Mouse (Mus musculus) stomach, embryonic 15.5 days (tissue): Measurements from ENCODE around the gene Ube2e2. TPM values are rescaled to one million over a fixed set of nuclear protein-coding genes. Genes with fewer than 3 reads are reported as not detected.
"Not testable (repeated sequence)": the region's sequence is repeated elsewhere in the genome, so short reads cannot be mapped to it uniquely, and the experiment has no call there.

Experiments
- ATAC-seq: fragments of 200-750 bp; cut with Nextera tagmentation; 2 replicates; pipeline ENCODE4 v1.8.0; 2017; ENCODE audit warnings: low read depth, moderate number of reproducible peaks, moderate TSS enrichment; ENCODE audit not compliant: insufficient read depth, low FRiP score
- H3K27ac ChIP-seq: fragments of 300-500 bp; sonication (generic); 2 replicates; pipeline ENCODE4 v1.5.1; 2015; ENCODE audit warnings: mild to moderate bottlenecking, inconsistent platforms
- H3K27me3 ChIP-seq: fragments of 300-500 bp; sonication (generic); replicated peaks from 2 replicates; pipeline ENCODE4 v1.6.1; 2015; ENCODE audit warnings: inconsistent platforms
- H3K36me3 ChIP-seq: fragments of 300-500 bp; sonication (generic); 2 replicates; pipeline ENCODE4 v1.6.1; 2015; ENCODE audit warnings: inconsistent platforms
- H3K4me1 ChIP-seq: fragments of 300-500 bp; sonication (generic); 2 replicates; pipeline ENCODE4 v1.6.1; 2015; ENCODE audit warnings: inconsistent platforms
- H3K4me2 ChIP-seq: fragments of 300-500 bp; sonication (generic); 2 replicates; pipeline ENCODE4 v1.6.1; 2015; ENCODE audit warnings: mild to moderate bottlenecking, inconsistent platforms
- H3K4me3 ChIP-seq: fragments of 300-500 bp; sonication (generic); replicated peaks from 2 replicates; pipeline ENCODE4 v1.5.1; 2015; ENCODE audit warnings: inconsistent platforms
- H3K9ac ChIP-seq: fragments of 300-500 bp; sonication (generic); 2 replicates; pipeline ENCODE4 v1.6.1; 2015; ENCODE audit warnings: inconsistent platforms
- H3K9me3 ChIP-seq: fragments of 300-500 bp; sonication (generic); 2 replicates; pipeline ENCODE4 v1.6.1; 2016; ENCODE audit warnings: inconsistent platforms
- WGBS: fragments of 180-500 bp; shearing (Covaris S2); methylation state at CpG from one replicate; pipeline ENCODE4 v1.1.7; 2015; 5-methylcytosine and 5-hydroxymethylcytosine counted together
- polyA plus RNA-seq: library from polyadenylated mRNA; unstranded; fragments of >200 nt; fragmentation: Nextera tagmentation; extraction: Ambion mirVana; gene quantifications from 2 replicates; pipeline ENCODE4 v1.2.1, GENCODE M21; 2015

Ube2e2 gene
- polyA plus RNA-seq, 1 experiment from 2014 or later, result 66.4 TPM

DNA sequence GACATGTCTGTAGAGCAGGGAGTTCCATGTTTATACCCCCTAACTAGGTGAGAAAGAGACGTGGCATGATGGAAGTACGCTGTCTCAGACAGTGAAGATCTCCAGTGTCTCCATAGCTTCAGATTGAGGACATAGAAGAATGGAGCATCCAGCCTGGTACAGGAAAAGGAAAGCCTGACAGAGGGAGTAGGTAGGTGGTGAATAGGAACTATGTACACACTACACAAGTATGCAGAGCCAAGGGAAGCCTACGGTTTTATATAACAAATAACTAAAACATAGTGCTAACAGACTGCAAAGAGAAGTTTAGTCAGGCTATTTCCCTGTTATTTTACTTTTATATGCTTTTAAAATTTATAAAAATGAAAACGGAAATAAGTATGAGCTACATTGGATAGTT is 312.3 kb downstream of the Ube2e2 start:
- no peak for ATAC-seq
- no peak overlapping the region for H3K9ac ChIP-seq
- no peaks in the 10 kb centered on the region; the same call in 1 of the 2 replicates for H3K36me3 ChIP-seq
- no peaks in the 10 kb centered on the region for H3K9me3 ChIP-seq
- no peaks in the 10 kb centered on the region for H3K4me1 ChIP-seq
- H3K4me2 ChIP-seq, result no peak overlapping the region
- H3K27ac ChIP-seq, result no peak overlapping the region
- 87% methylated on average over 4 of the region's 4 CpGs for WGBS
- no peaks in the 10 kb centered on the region for H3K27me3 ChIP-seq
- no peak overlapping the region for H3K4me3 ChIP-seq

DNA sequence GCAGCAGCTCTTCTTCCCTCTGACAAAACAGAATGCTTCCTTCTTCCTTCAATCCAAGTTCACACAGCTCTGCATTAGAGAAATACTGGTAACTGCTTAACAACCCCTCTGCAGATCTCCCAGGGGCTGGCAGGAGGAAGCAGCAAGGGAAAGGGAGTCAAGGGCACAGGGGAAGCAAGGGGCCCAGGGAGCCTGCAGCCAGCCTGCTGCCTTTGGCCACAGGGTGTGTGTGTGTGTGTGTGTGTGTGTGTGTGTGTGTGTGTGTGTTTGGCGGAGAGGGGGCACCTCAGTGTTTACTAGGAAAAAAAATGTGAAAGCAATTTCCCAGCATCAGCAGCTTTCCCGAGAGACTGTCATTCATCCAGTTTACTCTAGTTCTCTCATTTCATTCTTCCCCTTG is 319.3 kb downstream of the Ube2e2 start:
- H3K4me2 ChIP-seq, result no peak overlapping the region
- H3K4me3 ChIP-seq, result no peak overlapping the region
- no peaks in the 10 kb centered on the region for H3K27me3 ChIP-seq
- H3K9ac ChIP-seq, result no peak overlapping the region
- H3K4me1 ChIP-seq, result no peaks in the 10 kb centered on the region
- H3K36me3 ChIP-seq, result no peaks in the 10 kb centered on the region
- no peak for ATAC-seq
- 43% methylated on average over 2 of the region's 2 CpGs for WGBS
- H3K27ac ChIP-seq, result no peak overlapping the region
- H3K9me3 ChIP-seq, result no peaks in the 10 kb centered on the region

DNA sequence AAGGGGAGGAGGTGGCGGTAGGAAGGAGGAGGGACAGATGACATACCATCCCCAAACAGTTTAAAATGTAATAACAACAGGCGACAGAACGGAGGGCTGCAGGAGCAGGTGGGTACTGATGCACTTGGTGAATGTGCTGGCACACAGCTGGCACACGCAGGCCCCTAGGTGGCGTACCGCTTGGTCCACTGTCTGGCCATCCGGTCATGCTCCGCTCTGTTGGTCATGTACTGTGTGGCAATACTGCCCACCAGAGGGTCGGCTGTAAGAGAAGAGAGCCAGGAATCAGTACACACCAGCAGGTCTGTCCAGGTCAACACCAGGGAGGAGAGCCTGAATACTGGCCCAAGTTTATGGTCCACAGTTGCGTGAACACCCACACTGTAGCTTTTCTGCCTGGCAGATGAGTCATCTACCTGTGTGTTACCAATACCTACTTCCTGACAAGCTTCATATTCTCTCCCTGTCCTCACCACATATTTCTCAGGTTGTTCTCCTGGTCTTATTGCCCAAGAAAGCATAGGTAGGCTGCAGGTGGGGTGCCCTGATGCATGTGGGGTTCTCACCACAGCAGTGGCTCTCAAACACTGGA is 319.8 kb downstream of the Ube2e2 start:
- no peaks in the 10 kb centered on the region for H3K36me3 ChIP-seq
- H3K27ac ChIP-seq, result no peak overlapping the region
- no peaks in the 10 kb centered on the region for H3K4me1 ChIP-seq
- no peaks in the 10 kb centered on the region for H3K27me3 ChIP-seq
- H3K9me3 ChIP-seq, result no peaks in the 10 kb centered on the region
- WGBS, result 82% methylated on average over 10 of the region's 10 CpGs
- H3K4me3 ChIP-seq, result no peak overlapping the region
- H3K4me2 ChIP-seq, result no peak overlapping the region
- no peak overlapping the region for H3K9ac ChIP-seq
- no peak for ATAC-seq

DNA sequence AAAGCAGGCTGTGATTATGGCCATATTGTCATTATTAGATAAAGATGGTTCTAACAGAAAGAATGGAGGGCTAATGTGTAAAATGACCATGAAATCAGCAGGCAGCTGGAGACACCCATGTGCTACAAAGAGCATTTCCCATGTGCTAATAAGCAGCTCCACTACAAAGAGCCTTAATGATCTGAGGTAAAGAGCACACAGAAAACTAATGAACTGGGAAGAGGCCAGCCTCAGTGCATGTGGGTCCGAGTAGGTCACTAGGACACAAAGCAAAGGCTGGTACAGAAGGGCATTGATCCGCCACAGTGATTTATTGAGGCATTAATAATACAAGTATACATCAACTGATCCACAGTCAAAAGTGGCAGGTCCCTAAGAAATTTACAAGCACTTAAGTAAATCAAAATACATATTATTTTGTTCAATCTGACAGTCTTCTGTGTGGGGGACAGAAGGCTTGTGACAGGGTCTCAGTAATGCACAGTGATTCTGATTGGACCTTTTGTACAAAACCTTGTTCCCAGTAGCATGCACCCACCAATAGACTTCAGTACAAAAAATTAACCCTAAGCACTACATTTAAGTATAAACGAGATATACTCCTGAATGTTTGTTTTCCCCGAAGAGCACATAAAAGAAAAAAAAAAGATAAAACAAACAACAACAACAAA is 320.6 kb downstream of the Ube2e2 start:
- no peak for ATAC-seq
- WGBS, result 72% methylated on average over 4 of the region's 4 CpGs
- Histone ChIP-seq H3K9ac (no peak overlapping the region), H3K27me3 (no peaks in the 10 kb centered on the region), H3K9me3 (no peaks in the 10 kb centered on the region), H3K4me1 (no peaks in the 10 kb centered on the region), H3K4me2 (no peak overlapping the region), H3K4me3 (no peak overlapping the region), H3K27ac (no peak overlapping the region), H3K36me3 (no peaks in the 10 kb centered on the region)

DNA sequence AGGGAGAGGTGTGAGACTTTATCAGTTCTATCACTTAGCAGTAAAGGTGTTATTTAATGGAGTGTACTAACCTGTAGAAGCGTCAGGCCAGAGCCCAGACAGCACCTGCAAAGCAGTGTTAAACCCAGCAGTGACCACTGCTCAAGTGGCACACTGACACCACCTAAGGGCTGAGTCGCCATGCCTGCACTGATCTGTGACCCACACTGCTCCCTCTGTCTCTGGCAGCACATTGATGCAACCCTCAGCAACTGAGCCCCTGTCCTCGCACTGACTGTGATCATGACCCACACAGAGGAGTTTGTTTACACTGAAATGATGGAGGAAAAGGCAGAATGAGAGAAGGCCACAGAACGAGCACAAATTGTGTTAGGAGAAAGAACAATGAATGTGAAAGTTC is 321.2 kb downstream of the Ube2e2 start:
- ATAC-seq, result no peak
- 55% methylated on average over 4 of the region's 4 CpGs for WGBS
- H3K9ac ChIP-seq, result no peak overlapping the region

DNA sequence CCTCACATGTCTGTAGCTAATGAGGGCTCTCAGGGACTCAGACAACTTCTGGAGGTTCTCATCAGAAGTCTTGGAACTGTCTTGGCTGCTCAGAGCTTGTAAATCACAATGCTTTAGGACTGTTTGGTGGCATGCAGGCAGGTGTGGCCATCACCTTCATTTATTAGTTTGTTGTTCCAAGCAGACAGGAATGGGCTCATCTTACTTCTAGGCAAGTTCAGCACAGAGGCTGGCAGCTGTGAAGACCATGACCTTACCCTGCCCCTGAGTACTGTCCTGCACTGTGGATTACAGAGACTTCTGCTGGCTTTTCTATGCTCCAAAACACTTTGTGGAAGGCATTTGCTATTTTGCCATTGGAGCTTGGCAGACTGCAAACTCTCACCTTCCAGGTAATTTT is 324.5 kb downstream of the Ube2e2 start:
- no peak overlapping the region for H3K4me3 ChIP-seq
- ATAC-seq, result no peak
- H3K4me2 ChIP-seq, result no peak overlapping the region
- H3K36me3 ChIP-seq, result no peaks in the 10 kb centered on the region
- no peaks in the 10 kb centered on the region for H3K27me3 ChIP-seq
- H3K4me1 ChIP-seq, result no peaks in the 10 kb centered on the region
- no peak overlapping the region for H3K27ac ChIP-seq
- no peaks in the 10 kb centered on the region for H3K9me3 ChIP-seq
- H3K9ac ChIP-seq, result no peak overlapping the region

More for the DNA sequence above, 321.2 kb downstream of the Ube2e2 start:
- H3K27ac ChIP-seq, result no peak overlapping the region
- no peak overlapping the region for H3K4me3 ChIP-seq
- no peaks in the 10 kb centered on the region for H3K27me3 ChIP-seq
- no peaks in the 10 kb centered on the region for H3K36me3 ChIP-seq
- no peaks in the 10 kb centered on the region for H3K4me1 ChIP-seq
- H3K4me2 ChIP-seq, result no peak overlapping the region
- no peaks in the 10 kb centered on the region for H3K9me3 ChIP-seq

DNA sequence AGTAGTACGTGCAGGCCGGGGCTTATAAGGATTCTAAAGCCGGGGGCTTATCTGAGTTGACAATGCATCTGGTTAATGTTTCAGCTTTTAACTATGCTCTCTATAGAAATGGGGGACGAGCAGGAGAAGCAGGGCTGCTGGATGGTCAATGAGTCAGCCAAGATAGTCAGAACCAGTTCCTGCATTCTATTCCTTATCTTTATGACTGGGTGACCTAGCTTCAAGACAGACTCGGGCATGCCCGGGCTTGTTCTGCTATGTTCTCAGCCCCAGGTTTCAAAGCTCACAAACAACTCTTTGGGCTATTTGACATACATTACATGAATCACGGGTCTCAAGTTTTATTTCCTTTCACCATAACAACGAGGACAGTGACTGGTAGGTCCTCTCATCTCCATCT is 329.1 kb downstream of the Ube2e2 start:
- not testable (repeated sequence) for H3K9ac ChIP-seq, H3K4me2 ChIP-seq, H3K4me3 ChIP-seq, H3K36me3 ChIP-seq, H3K27ac ChIP-seq, H3K9me3 ChIP-seq, ATAC-seq, H3K27me3 ChIP-seq, H3K4me1 ChIP-seq
- WGBS, result 63% methylated on average over 8 of the region's 8 CpGs

DNA sequence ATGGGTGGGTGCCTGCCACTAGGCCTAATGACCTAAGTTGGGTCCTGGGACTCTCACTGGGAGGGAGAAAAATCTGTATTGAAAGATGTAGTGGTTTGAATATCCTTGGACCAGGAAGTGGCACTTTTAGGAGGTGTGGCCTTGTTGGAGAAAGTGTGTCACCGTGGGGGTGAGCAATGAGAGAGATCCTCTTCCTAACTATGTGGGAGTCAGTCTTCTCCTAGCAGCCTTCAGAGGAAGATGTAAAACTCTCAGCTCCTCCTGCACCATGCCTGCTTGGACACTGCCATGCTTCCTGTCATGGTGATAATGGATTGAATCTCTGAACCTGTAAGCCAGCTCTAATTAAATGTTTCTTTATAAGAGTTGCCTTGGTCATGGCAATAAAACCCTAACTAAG is 338.8 kb downstream of the Ube2e2 start:
- WGBS, result 46% methylated on average over 1 of the region's 1 CpGs
- ATAC-seq, result no peak
- H3K4me1 ChIP-seq, result no peaks in the 10 kb centered on the region
- H3K27ac ChIP-seq, result no peak overlapping the region
- no peaks in the 10 kb centered on the region for H3K9me3 ChIP-seq
- H3K9ac ChIP-seq, result no peak overlapping the region
- H3K36me3 ChIP-seq, result no peaks in the 10 kb centered on the region
- no peaks in the 10 kb centered on the region for H3K27me3 ChIP-seq
- no peak overlapping the region for H3K4me3 ChIP-seq
- H3K4me2 ChIP-seq, result no peak overlapping the region

DNA sequence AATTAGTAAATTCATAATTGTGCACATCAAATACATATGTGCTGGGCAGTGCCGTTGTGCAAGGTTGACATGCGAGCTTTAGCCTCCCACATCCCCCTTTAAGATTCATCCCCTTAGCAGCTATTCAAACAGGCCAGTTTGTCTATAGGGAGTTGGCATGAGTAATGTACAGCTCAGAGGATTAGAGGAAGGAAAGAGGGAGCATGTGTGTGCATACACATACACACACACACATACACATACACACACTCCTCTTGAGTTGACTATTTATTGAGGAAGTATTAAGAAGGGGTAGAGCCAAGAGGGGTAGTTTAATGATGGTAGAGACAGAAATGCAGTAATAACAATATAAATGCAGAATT is 339.5 kb downstream of the Ube2e2 start:
- H3K36me3 ChIP-seq, result no peaks in the 10 kb centered on the region
- H3K9me3 ChIP-seq, result no peaks in the 10 kb centered on the region
- H3K4me3 ChIP-seq, result no peak overlapping the region
- H3K4me2 ChIP-seq, result no peak overlapping the region
- no peak overlapping the region for H3K9ac ChIP-seq
- ATAC-seq, result no peak
- H3K4me1 ChIP-seq, result no peaks in the 10 kb centered on the region
- no peak overlapping the region for H3K27ac ChIP-seq
- H3K27me3 ChIP-seq, result no peaks in the 10 kb centered on the region
- 62% methylated on average over 2 of the region's 2 CpGs for WGBS

DNA sequence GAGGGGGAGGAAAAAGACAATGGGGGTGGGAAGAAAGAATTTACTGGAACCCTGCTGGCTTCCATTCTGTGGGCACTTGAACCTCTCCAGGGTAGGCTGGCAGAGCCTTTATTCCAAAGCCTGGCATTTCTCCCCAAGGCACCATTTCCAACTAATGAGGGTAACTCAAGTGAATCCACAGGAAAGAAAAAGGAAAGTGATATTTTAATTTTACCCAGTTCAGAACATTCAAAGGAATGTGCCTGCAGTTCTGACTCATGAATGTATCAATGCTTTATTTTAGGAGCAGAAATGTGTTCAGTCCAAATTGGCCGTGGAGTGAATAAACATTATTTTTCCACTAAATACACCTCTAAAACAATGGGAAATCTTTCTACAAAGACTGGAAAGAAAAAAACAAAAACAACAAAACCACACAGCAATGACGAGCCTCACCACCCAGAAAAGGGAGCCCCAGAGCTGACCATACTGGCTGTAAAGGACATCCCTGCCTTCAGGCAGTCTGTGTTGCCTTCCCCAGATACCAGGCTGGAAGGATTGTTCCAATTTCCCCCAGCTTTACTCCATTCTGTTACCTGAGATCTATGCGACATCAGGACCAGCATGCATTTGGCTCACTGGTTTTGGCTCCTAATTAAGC is 340.0 kb downstream of the Ube2e2 start:
- no peaks in the 10 kb centered on the region for H3K9me3 ChIP-seq
- H3K27me3 ChIP-seq, result no peaks in the 10 kb centered on the region
- no peak overlapping the region for H3K4me2 ChIP-seq
- no peaks in the 10 kb centered on the region for H3K36me3 ChIP-seq
- no peak overlapping the region for H3K4me3 ChIP-seq
- ATAC-seq, result no peak
- H3K9ac ChIP-seq, result no peak overlapping the region
- H3K4me1 ChIP-seq, result no peaks in the 10 kb centered on the region
- WGBS, result 66% methylated on average over 3 of the region's 3 CpGs
- H3K27ac ChIP-seq, result no peak overlapping the region

DNA sequence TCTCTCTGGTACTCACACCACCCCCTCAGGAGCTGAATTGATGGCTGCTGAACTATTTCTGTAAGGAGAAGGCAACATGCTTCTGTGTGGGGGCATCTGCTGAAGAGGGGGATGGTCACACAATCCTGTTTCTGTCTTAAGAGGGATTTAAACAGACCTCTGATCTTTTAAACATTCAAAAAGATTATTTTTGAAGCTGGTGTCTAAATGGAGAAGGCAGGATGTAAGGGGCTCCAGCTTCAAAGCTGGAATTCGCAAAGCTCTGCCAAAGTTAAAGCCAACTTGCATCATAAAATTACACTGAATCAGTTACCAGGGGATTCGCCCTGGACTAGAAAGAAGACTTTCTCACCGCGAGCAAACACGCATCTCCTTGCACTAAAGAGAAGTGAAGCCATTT is 346.5 kb downstream of the Ube2e2 start:
- Histone ChIP-seq H3K27ac (no peak overlapping the region), H3K4me1 (no peaks in the 10 kb centered on the region), H3K9ac (no peak overlapping the region), H3K36me3 (no peaks in the 10 kb centered on the region), H3K4me3 (no peak overlapping the region), H3K9me3 (no peaks in the 10 kb centered on the region), H3K4me2 (no peak overlapping the region), H3K27me3 (no peaks in the 10 kb centered on the region)
- ATAC-seq, result no peak
- 44% methylated on average over 5 of the region's 5 CpGs for WGBS

DNA sequence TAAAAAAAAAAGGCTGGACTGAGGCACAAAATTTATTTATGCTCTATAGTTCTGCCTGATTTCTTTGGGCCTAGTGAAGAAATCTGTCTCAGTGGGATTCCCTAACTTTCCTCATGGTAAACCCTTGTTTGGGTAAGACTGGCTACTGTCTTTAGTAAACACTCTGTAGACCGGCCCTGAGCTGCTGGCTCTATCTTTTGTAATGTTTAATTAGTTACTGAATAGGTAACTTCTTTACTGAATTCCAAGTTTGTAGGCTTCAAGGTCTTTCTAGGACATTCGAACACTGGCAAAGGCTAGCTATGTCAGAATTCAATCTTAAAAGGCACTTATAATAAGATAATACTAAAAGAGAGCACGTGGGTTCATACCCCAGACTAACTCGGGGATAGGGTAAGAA is 355.0 kb downstream of the Ube2e2 start:
- not testable (repeated sequence) for H3K9ac ChIP-seq, H3K4me3 ChIP-seq, H3K4me1 ChIP-seq, H3K9me3 ChIP-seq, H3K36me3 ChIP-seq, ATAC-seq, H3K4me2 ChIP-seq, H3K27ac ChIP-seq, H3K27me3 ChIP-seq
- 75% methylated on average over 4 of the region's 4 CpGs for WGBS
